Mouse (Mus musculus) liver, embryonic 12.5 days (tissue): Measurements from ENCODE around the gene Cd160. TPM values are rescaled to one million over a fixed set of nuclear protein-coding genes. Genes with fewer than 3 reads are reported as not detected.

Source experiments
- polyA plus RNA-seq: library from polyadenylated mRNA; unstranded; fragments of >200 nt; fragmentation: Nextera tagmentation; extraction: Ambion mirVana; gene quantifications from 2 replicates; pipeline ENCODE4 v1.2.1, GENCODE M21; 2016

The Cd160 gene
- polyA plus RNA-seq, 1 experiment from 2014 or later, result 0.13 TPM

Other genes starting within 250 kb of the Cd160 start
- gene Polr3gl, start 235.2 kb downstream of the Cd160 start, polyA plus RNA-seq, result 16.7 and 19.8 TPM in 2 replicates
- 0.33 and 0.44 TPM in 2 replicates for gene Ankrd34a, start 232.7 kb downstream of the Cd160 start, polyA plus RNA-seq
- 0.92 and 1.2 TPM in 2 replicates for gene Lix1l, start 228.2 kb downstream of the Cd160 start, polyA plus RNA-seq
- 92.6 and 104 TPM in 2 replicates for gene Rbm8a, start 199.4 kb downstream of the Cd160 start, polyA plus RNA-seq
- 24.9 and 25.6 TPM in 2 replicates for gene Pex11b, start 194.0 kb downstream of the Cd160 start, polyA plus RNA-seq
- 0.05 TPM in 2 replicates for gene Gm42957, start 193.9 kb downstream of the Cd160 start, polyA plus RNA-seq
- gene Itga10, start 183.8 kb downstream of the Cd160 start, polyA plus RNA-seq, result 0.25 and 0.30 TPM in 2 replicates
- 0.26 and 0.31 TPM in 2 replicates for gene Ankrd35, start 159.2 kb downstream of the Cd160 start, polyA plus RNA-seq
- 10.1 and 11.0 TPM in 2 replicates for gene Pias3, start 133.0 kb downstream of the Cd160 start, polyA plus RNA-seq
- gene Nudt17, start 120.8 kb downstream of the Cd160 start, polyA plus RNA-seq, result 1.4 and 1.5 TPM in 2 replicates
- gene Polr3c, start 101.7 kb downstream of the Cd160 start, polyA plus RNA-seq, result 30.1 and 30.9 TPM in 2 replicates
- 38.4 and 40.9 TPM in 2 replicates for gene Rnf115, start 101.7 kb downstream of the Cd160 start, polyA plus RNA-seq
- gene Pdzk1, start 67 bp downstream of the Cd160 start, polyA plus RNA-seq, result 6.1 and 6.4 TPM in 2 replicates
- 2.5 TPM in 2 replicates for gene Gja5, start 75.3 kb upstream of the Cd160 start, polyA plus RNA-seq
- gene Gpr89, start 76.0 kb upstream of the Cd160 start, polyA plus RNA-seq, result 33.5 and 34.5 TPM in 2 replicates
- not detected in 2 replicates for gene Gja8, start 96.7 kb upstream of the Cd160 start, polyA plus RNA-seq